Mouse (Mus musculus): ENCODE measurements around the gene Slc8a1.

GRCm38 (mm10) chr17:81607515-81607914 is 130.7 kb downstream of the Slc8a1 start:
- TF ChIP-seq NELFE (IDR thresholded peaks at IDR 0.05; ENCODE audit: low read depth, low read length) = no peak
- no peak for TF ChIP-seq ELF1 (IDR thresholded peaks at IDR 0.05; ENCODE audit: low read depth, low read length)
- no peak for TF ChIP-seq EP300 (IDR thresholded peaks at IDR 0.05; ENCODE audit: low read length)
- no peak for TF ChIP-seq USF2 (conservative IDR thresholded peaks at IDR 0.05; ENCODE audit: low read depth, low read length)
- no peak for TF ChIP-seq CTCF (conservative IDR thresholded peaks at IDR 0.05 in 1 of 2, IDR thresholded peaks at IDR 0.05 in 1 of 2; ENCODE audit: low read depth in 2 of 2, low read length in 2 of 2)
- TF ChIP-seq ETS1 (conservative IDR thresholded peaks at IDR 0.05; ENCODE audit: low read depth, low read length) = no peak
